Mouse (Mus musculus) forebrain, embryonic 10.5 days (tissue): ENCODE measurements around the gene Olfr813. TPM values are rescaled to one million over a fixed set of nuclear protein-coding genes. Genes with fewer than 3 reads are reported as not detected.
"Not testable (repeated sequence)": the region's sequence is repeated elsewhere in the genome, so short reads cannot be mapped to it uniquely, and the experiment has no call there.

Source experiments
- DNase-seq: peaks from one replicate; pipeline ENCODE4 v3.0.0-alpha.2; 2017; ENCODE audit warnings: low spot score; ENCODE audit errors: extremely low spot score
- H3K27ac ChIP-seq: fragments of 300-500 bp; sonication (generic); 2 replicates; pipeline ENCODE4 v1.5.1; 2016; ENCODE audit warnings: mild to moderate bottlenecking
- H3K27me3 ChIP-seq: fragments of 300-500 bp; sonication (generic); 2 replicates; pipeline ENCODE4 v1.6.1; 2016; ENCODE audit warnings: mild to moderate bottlenecking; ENCODE audit not compliant: poor library complexity, severe bottlenecking
- H3K36me3 ChIP-seq: fragments of 300-500 bp; sonication (generic); replicated peaks from 2 replicates; pipeline ENCODE4 v1.6.1; 2016; ENCODE audit warnings: mild to moderate bottlenecking, moderate library complexity
- H3K4me1 ChIP-seq: fragments of 300-500 bp; sonication (generic); 2 replicates; pipeline ENCODE4 v1.6.1; 2016
- H3K4me3 ChIP-seq: fragments of 300-500 bp; sonication (generic); 2 replicates; pipeline ENCODE4 v1.5.1; 2016; ENCODE audit warnings: mild to moderate bottlenecking, moderate library complexity
- H3K9me3 ChIP-seq: fragments of 300-500 bp; sonication (generic); 2 replicates; pipeline ENCODE4 v1.6.1; 2016; ENCODE audit warnings: mild to moderate bottlenecking, moderate library complexity
- WGBS: fragments of 180-500 bp; shearing (Covaris S2); methylation state at CpG from one replicate; pipeline ENCODE4 v1.1.7; 2016; 5-methylcytosine and 5-hydroxymethylcytosine counted together
- polyA plus RNA-seq: library from polyadenylated mRNA; unstranded; fragments of >200 nt; fragmentation: Nextera tagmentation; extraction: Ambion mirVana; gene quantifications from 2 replicates; pipeline ENCODE4 v1.2.1, GENCODE M21; 2016

Olfr813 gene
- not detected in 2 replicates for polyA plus RNA-seq

DNA sequence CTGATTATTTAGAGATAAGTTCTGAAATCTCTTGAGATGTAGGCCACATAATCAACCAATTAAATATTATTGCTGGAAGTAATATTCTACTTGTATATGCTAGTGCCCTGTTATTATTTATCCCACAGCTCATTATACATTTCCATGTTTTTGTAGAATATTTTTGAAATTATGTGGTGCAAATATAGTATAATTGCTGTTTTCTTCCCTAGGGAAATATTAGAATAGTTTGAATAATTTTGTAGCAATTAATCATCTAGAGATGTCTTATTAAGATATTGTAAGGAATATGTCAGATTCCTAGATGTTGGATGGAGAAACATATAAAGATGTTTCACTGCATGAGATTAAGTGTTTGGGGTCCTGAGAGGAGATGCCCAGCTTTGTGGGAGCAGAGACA lies at the start of gene Olfr813:
TSS of gene Olfr813 (plus strand) at position 301 of the 400 bp plus-strand sequence.
- no peaks in the 10 kb centered on the region for H3K27me3 ChIP-seq
- H3K36me3 ChIP-seq = no peaks in the 10 kb centered on the region
- H3K9me3 ChIP-seq = no peaks in the 10 kb centered on the region
- DNase-seq = no peak
- no peaks in the 10 kb centered on the region for H3K4me1 ChIP-seq
- no peak within 1 kb of the TSS for H3K27ac ChIP-seq
- no peak within 1 kb of the TSS for H3K4me3 ChIP-seq

DNA sequence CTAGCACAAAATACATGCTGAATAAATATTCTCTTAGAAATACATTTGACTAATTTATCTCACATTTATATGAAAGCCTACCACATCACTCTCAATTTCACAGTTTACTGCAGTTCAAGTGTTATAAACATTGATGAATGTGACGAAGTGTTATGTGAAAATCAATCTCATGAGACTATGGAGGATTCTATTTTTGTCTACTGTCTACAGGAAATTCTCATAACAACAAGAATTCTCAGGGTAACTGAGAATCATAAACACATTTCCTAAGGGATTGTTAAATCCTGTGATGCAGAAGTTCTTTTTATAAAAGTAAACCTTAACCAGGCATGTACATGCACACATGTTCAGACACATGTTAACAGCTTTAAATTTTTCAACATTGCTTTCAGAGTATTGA lies 9.2 kb upstream of the Olfr813 start, which contains the start of gene Olfr812:
TSS of gene Olfr812 (minus strand) at position 101 of the 400 bp plus-strand sequence.
- no peaks in the 10 kb centered on the region for H3K9me3 ChIP-seq
- DNase-seq = no peak
- H3K4me3 ChIP-seq = no peak within 1 kb of the TSS
- H3K27me3 ChIP-seq = no peaks in the 10 kb centered on the region
- H3K36me3 ChIP-seq = no peaks in the 10 kb centered on the region
- 86% methylated on average over 1 of the region's 1 CpGs for WGBS
- no peak within 1 kb of the TSS for H3K27ac ChIP-seq
- no peaks in the 10 kb centered on the region for H3K4me1 ChIP-seq

DNA sequence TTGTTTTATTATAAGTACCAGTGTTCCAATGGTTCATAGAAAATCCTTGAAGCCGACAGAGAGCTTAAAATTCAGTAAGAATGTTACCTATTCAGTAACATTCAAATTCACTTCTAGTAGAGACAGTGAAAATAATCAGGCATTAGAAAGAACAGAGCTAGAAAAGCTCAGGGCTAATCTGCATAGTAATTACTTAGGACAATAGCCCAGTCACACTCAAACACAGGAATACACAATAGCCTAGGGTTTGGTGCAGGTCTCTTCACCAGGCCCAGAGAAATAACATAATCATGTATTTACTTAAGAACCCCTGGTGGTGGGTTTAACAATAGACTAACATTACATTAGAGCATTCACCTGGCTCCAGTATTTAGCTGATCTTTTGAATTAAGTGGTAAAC lies 7.8 kb upstream of the Olfr813 start:
- Histone ChIP-seq H3K36me3 (no peaks in the 10 kb centered on the region), H3K4me1 (no peaks in the 10 kb centered on the region), H3K27me3 (no peaks in the 10 kb centered on the region), H3K27ac (no peak overlapping the region), H3K9me3 (no peaks in the 10 kb centered on the region), H3K4me3 (no peak overlapping the region)
- no peak for DNase-seq
- 52% methylated on average over 1 of the region's 1 CpGs for WGBS

DNA sequence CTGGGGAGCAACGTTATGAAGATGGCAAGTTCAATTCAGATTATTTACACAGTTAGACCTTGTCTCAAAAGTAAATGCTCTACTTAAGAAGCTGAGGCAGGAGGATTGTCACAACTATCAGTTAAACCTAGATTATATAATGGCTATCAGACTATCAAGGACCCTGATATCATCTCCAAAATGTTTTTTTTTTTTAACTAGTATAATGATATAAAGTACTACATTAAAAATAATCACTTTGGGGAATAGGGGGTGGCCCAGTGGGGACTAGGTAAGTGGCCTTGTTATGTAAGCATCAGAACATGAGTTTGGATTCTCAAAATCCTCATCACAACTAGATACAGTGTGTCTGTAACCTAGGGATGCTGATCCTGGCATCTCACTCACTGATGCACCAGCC lies 24.6 kb downstream of the Olfr813 start, which contains the start of gene Olfr814:
TSS of gene Olfr814 (minus strand) at position 101 of the 400 bp plus-strand sequence.
- not testable (repeated sequence) for H3K4me1 ChIP-seq, H3K27me3 ChIP-seq, H3K9me3 ChIP-seq, H3K4me3 ChIP-seq, DNase-seq, H3K27ac ChIP-seq, H3K36me3 ChIP-seq
- WGBS = 71% methylated on average over 1 of the region's 1 CpGs

DNA sequence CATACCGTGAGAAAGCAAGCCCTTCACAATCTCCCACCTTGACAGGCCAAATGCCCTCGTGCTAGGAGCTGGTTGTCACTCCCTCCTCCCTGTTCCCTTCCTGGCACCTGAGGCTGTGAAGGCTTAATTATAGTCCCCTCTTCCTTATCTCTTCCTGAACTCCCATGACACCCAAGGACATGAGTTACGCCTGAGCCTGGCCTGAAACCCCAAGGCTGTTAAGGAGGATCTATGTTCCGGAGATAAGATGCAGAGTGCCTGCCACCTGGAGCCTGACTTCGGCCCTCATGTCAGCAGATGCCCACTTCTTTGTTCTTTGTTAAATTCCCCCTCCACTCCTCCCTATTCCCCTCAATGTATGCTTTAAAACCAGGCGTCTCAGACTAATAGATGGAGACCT lies 30.3 kb downstream of the Olfr813 start:
- not testable (repeated sequence) for H3K27ac ChIP-seq, H3K4me3 ChIP-seq, H3K27me3 ChIP-seq, H3K36me3 ChIP-seq, H3K4me1 ChIP-seq, DNase-seq, H3K9me3 ChIP-seq
- WGBS = 91% methylated on average over 6 of the region's 6 CpGs

DNA sequence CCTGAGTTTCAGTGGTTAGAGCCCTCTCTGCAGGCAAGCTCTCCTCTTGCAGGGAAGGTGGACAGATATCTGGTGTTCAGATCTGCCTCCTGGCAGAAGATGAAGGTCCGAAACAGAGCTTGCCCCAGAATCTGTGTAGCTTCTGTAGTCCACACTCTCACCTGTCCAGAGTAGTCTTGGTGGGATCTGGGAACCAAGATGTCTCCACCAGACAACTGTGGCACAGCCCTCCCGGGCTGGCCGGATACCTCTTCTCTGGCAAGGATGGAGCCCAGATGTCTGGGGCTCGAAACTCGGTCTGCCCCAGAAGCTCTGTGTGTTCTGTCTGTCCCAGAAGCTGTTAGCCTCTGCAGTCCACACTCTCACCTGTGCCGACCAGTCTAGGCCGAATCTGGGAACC lies 30.8 kb downstream of the Olfr813 start:
- no peaks in the 10 kb centered on the region for H3K9me3 ChIP-seq
- 88% methylated on average over 7 of the region's 7 CpGs for WGBS

DNA sequence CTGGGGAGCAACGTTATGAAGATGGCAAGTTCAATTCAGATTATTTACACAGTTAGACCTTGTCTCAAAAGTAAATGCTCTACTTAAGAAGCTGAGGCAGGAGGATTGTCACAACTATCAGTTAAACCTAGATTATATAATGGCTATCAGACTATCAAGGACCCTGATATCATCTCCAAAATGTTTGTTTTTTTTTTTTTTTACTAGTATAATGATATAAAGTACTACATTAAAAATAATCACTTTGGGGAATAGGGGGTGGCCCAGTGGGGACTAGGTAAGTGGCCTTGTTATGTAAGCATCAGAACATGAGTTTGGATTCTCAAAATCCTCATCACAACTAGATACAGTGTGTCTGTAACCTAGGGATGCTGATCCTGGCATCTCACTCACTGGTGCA lies 50.6 kb downstream of the Olfr813 start, which contains the start of gene Olfr815:
TSS of gene Olfr815 (minus strand) at position 101 of the 400 bp plus-strand sequence.
- 88% methylated on average over 1 of the region's 1 CpGs for WGBS
- DNase-seq, H3K27ac ChIP-seq, H3K9me3 ChIP-seq, H3K36me3 ChIP-seq, H3K4me1 ChIP-seq, H3K4me3 ChIP-seq, H3K27me3 ChIP-seq: not testable (repeated sequence)

More for the DNA sequence above, 30.8 kb downstream of the Olfr813 start:
- H3K27me3 ChIP-seq = no peaks in the 10 kb centered on the region
- H3K4me1 ChIP-seq = no peaks in the 10 kb centered on the region
- H3K36me3 ChIP-seq = no peaks in the 10 kb centered on the region
- DNase-seq = no peak
- no peak overlapping the region for H3K27ac ChIP-seq
- H3K4me3 ChIP-seq = no peak overlapping the region

Other genes with a start within 250 kb of the Olfr813 start
- not detected in 2 replicates for gene Olfr796, start 242.8 kb upstream of the Olfr813 start, polyA plus RNA-seq
- not detected in 2 replicates for gene Olfr798, start 227.4 kb upstream of the Olfr813 start, polyA plus RNA-seq
- gene Olfr799, start 217.9 kb upstream of the Olfr813 start, polyA plus RNA-seq = not detected in 2 replicates
- not detected in 2 replicates for gene Olfr800, start 197.7 kb upstream of the Olfr813 start, polyA plus RNA-seq
- gene Olfr801, start 181.5 kb upstream of the Olfr813 start, polyA plus RNA-seq = not detected in 2 replicates
- not detected in 2 replicates for gene Olfr802, start 167.2 kb upstream of the Olfr813 start, polyA plus RNA-seq
- gene Olfr803, start 161.1 kb upstream of the Olfr813 start, polyA plus RNA-seq = not detected in 2 replicates
- gene Olfr804, start 152.2 kb upstream of the Olfr813 start, polyA plus RNA-seq = not detected in 2 replicates
- not detected in 2 replicates for gene Olfr805, start 126.0 kb upstream of the Olfr813 start, polyA plus RNA-seq
- gene Olfr806, start 113.4 kb upstream of the Olfr813 start, polyA plus RNA-seq = not detected in 2 replicates
- gene Olfr807, start 97.6 kb upstream of the Olfr813 start, polyA plus RNA-seq = not detected in 2 replicates
- not detected in 2 replicates for gene Olfr808, start 89.9 kb upstream of the Olfr813 start, polyA plus RNA-seq
- not detected in 2 replicates for gene Olfr809, start 80.7 kb upstream of the Olfr813 start, polyA plus RNA-seq
- not detected in 2 replicates for gene Olfr810, start 60.5 kb upstream of the Olfr813 start, polyA plus RNA-seq
- gene Olfr811, start 51.0 kb upstream of the Olfr813 start, polyA plus RNA-seq = not detected in 2 replicates
- gene Olfr812, start 9.3 kb upstream of the Olfr813 start, polyA plus RNA-seq = not detected in 2 replicates
- gene Olfr814, start 24.5 kb downstream of the Olfr813 start, polyA plus RNA-seq = not detected in 2 replicates
- not detected in 2 replicates for gene Olfr815, start 50.5 kb downstream of the Olfr813 start, polyA plus RNA-seq
- not detected in 2 replicates for gene Olfr816, start 60.2 kb downstream of the Olfr813 start, polyA plus RNA-seq
- not detected in 2 replicates for gene Olfr818, start 93.7 kb downstream of the Olfr813 start, polyA plus RNA-seq
- gene Olfr819, start 111.9 kb downstream of the Olfr813 start, polyA plus RNA-seq = not detected in 2 replicates
- not detected in 2 replicates for gene Olfr247, start 120.8 kb downstream of the Olfr813 start, polyA plus RNA-seq
- gene Gm10310, start 129.7 kb downstream of the Olfr813 start, polyA plus RNA-seq = not detected in 2 replicates
- gene Olfr820, start 157.3 kb downstream of the Olfr813 start, polyA plus RNA-seq = not detected in 2 replicates
- gene Olfr821, start 175.0 kb downstream of the Olfr813 start, polyA plus RNA-seq = not detected in 2 replicates
- not detected in 2 replicates for gene Olfr822, start 215.8 kb downstream of the Olfr813 start, polyA plus RNA-seq